Mouse (Mus musculus) testis, adult 2 months (tissue): ENCODE results near the gene Ppp1r21.

ENCODE experiments used
- CTCF ChIP-seq: fragments of 200-500 bp; IDR thresholded peaks from 2 replicates; pipeline ENCODE4 v1.5.1; 2012; ENCODE audit warnings: low read depth, mild to moderate bottlenecking, inconsistent platforms, low read length, moderate library complexity; ENCODE audit not compliant: control insufficient read depth, insufficient read depth, insufficient replicate concordance
- POLR2A ChIP-seq: fragments of 200-500 bp; IDR thresholded peaks from 2 replicates; pipeline ENCODE4 v1.6.1; 2012; ENCODE audit warnings: low read depth, mild to moderate bottlenecking, inconsistent platforms, low read length, moderate library complexity; ENCODE audit not compliant: control insufficient read depth

GRCm38 (mm10) chr17:88587371-88587770 is 57.5 kb downstream of the Ppp1r21 start:
- TF ChIP-seq CTCF (no peak), POLR2A (no peak)
